Mouse (Mus musculus) heart, embryonic 10.5 days (tissue): ENCODE data around the gene Pitx2. TPM values are rescaled to one million over a fixed set of nuclear protein-coding genes. Genes with fewer than 3 reads are reported as not detected.
A peak's percentile ranks its signal among the peaks of the same experiment; 100 is the strongest.

Source experiments
- DNase-seq: peaks from one replicate; pipeline ENCODE4 v3.0.0-alpha.2; 2017; ENCODE audit warnings: low spot score
- H3K27ac ChIP-seq: fragments of 300-500 bp; sonication (generic); 2 replicates; pipeline ENCODE4 v1.5.1; 2016; ENCODE audit warnings: mild to moderate bottlenecking
- H3K27me3 ChIP-seq: fragments of 300-500 bp; sonication (generic); 2 replicates; pipeline ENCODE4 v1.6.1; 2016; ENCODE audit warnings: mild to moderate bottlenecking; ENCODE audit not compliant: poor library complexity, insufficient read depth, severe bottlenecking
- H3K36me3 ChIP-seq: fragments of 300-500 bp; sonication (generic); 2 replicates; pipeline ENCODE4 v1.6.1; 2016; ENCODE audit warnings: mild to moderate bottlenecking, moderate library complexity
- H3K4me1 ChIP-seq: fragments of 300-500 bp; sonication (generic); 2 replicates; pipeline ENCODE4 v1.6.1; 2016; ENCODE audit warnings: mild to moderate bottlenecking
- H3K4me3 ChIP-seq: fragments of 300-500 bp; sonication (generic); 2 replicates; pipeline ENCODE4 v1.5.1; 2016; ENCODE audit warnings: mild to moderate bottlenecking, moderate library complexity
- H3K9me3 ChIP-seq: fragments of 300-500 bp; sonication (generic); 2 replicates; pipeline ENCODE4 v1.6.1; 2016; ENCODE audit warnings: mild to moderate bottlenecking, moderate library complexity
- WGBS: fragments of 180-500 bp; shearing (Covaris S2); methylation state at CpG from one replicate; pipeline ENCODE4 v1.1.7; 2016; 5-methylcytosine and 5-hydroxymethylcytosine counted together
- polyA plus RNA-seq: library from polyadenylated mRNA; unstranded; fragments of >200 nt; fragmentation: Nextera tagmentation; extraction: Ambion mirVana; gene quantifications from 2 replicates; pipeline ENCODE4 v1.2.1, GENCODE M21; 2016

The Pitx2 gene
- polyA plus RNA-seq, 1 experiment from 2014 or later = 60.0 TPM

DNA sequence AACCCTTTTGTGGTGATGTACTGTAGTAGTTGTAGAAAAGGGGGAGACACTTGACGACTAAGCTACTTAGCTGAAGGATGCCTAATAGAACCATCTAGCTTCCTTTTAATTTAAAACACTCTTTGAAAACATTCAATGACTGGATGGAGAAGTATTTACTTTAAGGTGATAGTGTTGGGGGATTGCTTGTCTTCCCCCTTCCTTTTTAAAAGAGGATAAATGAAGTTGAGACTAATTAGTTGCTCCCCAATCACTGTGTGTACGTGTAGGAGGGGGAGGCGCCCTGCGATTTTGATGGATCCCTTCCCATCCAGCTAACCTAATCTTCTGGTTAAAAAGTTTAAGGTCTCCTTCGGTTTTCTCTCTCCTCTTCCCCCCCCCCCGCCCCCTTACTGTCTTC, 23.7 kb downstream of the Pitx2 start:
- DNase-seq = no peak
- Histone ChIP-seq H3K27me3 (peaks cover 90% of the 10 kb centered on the region), H3K36me3 (no peaks in the 10 kb centered on the region), H3K27ac (peak overlapping the region; percentile 77; the same call in 1 of the 2 replicates), H3K4me1 (peaks cover 34% of the 10 kb centered on the region), H3K9me3 (no peaks in the 10 kb centered on the region), H3K4me3 (peak overlapping the region; percentile 53; the same call in 1 of the 2 replicates)
- WGBS = 2% methylated on average over 6 of the region's 6 CpGs

GRCm38 (mm10) chr3:129223964-129224805, 24.5 kb downstream of the Pitx2 start:
- DNase-seq = no peak
- H3K4me1 ChIP-seq = peaks cover 30% of the 10 kb centered on the region
- under 1% methylated on average over 26 of the region's 26 CpGs for WGBS

DNA sequence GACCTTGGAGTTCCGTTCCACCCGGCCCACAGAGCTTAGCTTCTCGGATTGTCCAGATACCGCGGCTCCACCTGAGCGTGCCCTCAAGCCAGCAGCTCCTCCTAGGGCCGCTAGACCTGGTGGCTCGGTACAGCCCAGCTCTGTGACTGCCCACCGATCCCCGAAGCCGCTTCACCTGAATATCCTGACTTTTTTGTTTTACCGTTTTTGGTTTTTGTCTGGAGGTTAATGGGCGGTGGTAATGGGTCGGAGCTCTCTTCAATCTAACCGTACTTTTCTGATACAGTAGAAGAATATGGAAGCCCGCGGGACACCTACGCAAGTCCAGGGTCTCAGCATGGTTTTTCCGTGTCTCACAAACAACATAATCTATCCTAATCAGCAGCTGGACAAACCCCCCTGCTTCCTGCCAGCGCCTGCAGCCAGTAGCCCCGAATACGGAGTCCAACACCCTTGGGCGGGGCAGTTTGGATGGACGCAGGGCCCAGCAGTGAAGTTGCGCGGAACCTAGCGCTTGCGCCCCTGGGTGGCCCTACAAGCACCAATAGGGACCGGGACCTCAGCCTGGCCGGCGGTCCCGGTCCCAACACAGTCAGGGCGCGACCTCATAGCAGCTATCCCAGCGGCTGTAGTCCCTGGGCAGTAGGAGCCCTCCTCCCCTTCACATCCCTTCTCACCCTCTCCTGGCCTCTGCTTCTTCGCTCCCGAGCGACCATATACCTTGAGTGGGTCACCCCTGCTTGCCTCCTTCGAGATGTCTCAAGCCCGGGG, 25.3 kb downstream of the Pitx2 start:
- WGBS = under 1% methylated on average over 40 of the region's 40 CpGs
- Histone ChIP-seq H3K27me3 (peaks cover 80% of the 10 kb centered on the region), H3K36me3 (no peaks in the 10 kb centered on the region), H3K4me1 (peaks cover 30% of the 10 kb centered on the region), H3K4me3 (peak overlapping the region; percentile 53), H3K9me3 (no peaks in the 10 kb centered on the region), H3K27ac (peak overlapping the region; percentile 77)
- DNase-seq = no peak

More at GRCm38 (mm10) chr3:129223964-129224805, 24.5 kb downstream of the Pitx2 start:
- H3K27ac ChIP-seq = peak overlapping the region; percentile 77
- no peaks in the 10 kb centered on the region for H3K36me3 ChIP-seq
- no peaks in the 10 kb centered on the region for H3K9me3 ChIP-seq
- peaks cover 88% of the 10 kb centered on the region for H3K27me3 ChIP-seq
- peak overlapping the region; percentile 53 for H3K4me3 ChIP-seq

GRCm38 (mm10) chr3:129225577-129226289, 26.1 kb downstream of the Pitx2 start:
- 1% methylated on average over 13 of the region's 13 CpGs for WGBS
- peak; percentile 73 for DNase-seq
- peak overlapping the region; percentile 77 for H3K27ac ChIP-seq
- H3K4me3 ChIP-seq = peak overlapping the region; percentile 53
- H3K4me1 ChIP-seq = peaks cover 30% of the 10 kb centered on the region
- no peaks in the 10 kb centered on the region for H3K36me3 ChIP-seq
- H3K27me3 ChIP-seq = peaks cover 79% of the 10 kb centered on the region
- H3K9me3 ChIP-seq = no peaks in the 10 kb centered on the region

DNA sequence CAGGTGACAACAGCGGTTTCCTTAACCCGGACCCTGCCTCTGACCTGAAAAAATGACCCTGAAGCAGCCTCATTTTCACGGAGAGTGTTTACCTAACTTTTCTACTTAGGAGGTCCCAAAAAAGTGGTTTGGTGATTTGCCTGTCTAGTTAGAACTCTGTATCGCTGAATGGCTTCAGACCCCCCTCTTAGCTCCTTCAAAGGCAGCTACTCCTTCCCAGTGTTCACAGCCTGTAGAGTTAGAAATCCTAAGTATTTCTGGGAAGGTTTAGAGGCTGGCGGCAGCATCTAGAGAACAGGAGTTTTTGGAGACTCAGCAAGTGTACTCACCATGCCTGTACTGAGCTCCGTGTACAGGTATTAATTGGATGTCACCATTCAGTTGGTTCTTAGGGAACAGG, 27.0 kb downstream of the Pitx2 start:
- H3K4me3 ChIP-seq = peak overlapping the region; percentile 43

DNA sequence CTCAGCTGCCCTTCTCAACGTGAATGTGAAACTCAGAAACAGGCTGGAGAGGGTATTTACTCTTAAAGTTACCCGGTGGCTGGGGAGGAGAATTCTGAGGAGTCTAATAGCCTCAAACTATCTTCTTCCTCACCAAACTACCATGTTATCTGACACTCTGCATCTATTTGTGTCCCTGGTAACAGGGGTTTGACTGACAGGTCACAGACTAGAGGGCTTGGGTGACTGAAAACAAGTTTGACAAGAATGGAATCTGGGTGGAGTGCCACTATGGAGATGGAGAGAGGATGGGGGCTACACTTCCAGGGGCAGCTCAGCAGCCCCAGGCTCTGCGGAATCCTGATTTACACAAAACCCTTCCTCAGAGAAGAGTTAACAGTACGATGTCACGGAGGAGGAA, 27.7 kb downstream of the Pitx2 start:
- 4% methylated on average over 5 of the region's 5 CpGs for WGBS
- Histone ChIP-seq H3K36me3 (no peaks in the 10 kb centered on the region), H3K27ac (0 out of 2 replicates have a peak overlapping the region, but pooled peaks have one; percentile 10), H3K4me1 (peaks cover 30% of the 10 kb centered on the region), H3K27me3 (peaks cover 64% of the 10 kb centered on the region), H3K9me3 (no peaks in the 10 kb centered on the region), H3K4me3 (peak overlapping the region; percentile 43)
- DNase-seq = peak; percentile 69

More for the DNA sequence above, 27.0 kb downstream of the Pitx2 start:
- Histone ChIP-seq H3K4me1 (peaks cover 30% of the 10 kb centered on the region), H3K27ac (0 out of 2 replicates have a peak overlapping the region, but pooled peaks have one; percentile 10), H3K27me3 (peaks cover 70% of the 10 kb centered on the region), H3K36me3 (no peaks in the 10 kb centered on the region), H3K9me3 (no peaks in the 10 kb centered on the region)
- peak; percentile 51 for DNase-seq
- WGBS = under 1% methylated on average over 6 of the region's 6 CpGs

- Histone ChIP-seq H3K27ac (no peak overlapping the region), H3K9me3 (no peaks in the 10 kb centered on the region), H3K4me1 (no peaks in the 10 kb centered on the region), H3K4me3 (no peak overlapping the region), H3K27me3 (no peaks in the 10 kb centered on the region), H3K36me3 (no peaks in the 10 kb centered on the region)
- 75% methylated on average over 1 of the region's 1 CpGs for WGBS
- no peak for DNase-seq
These were observed 38.3 kb downstream of the Pitx2 start for GRCm38 (mm10) chr3:129238010-129238409.

DNA sequence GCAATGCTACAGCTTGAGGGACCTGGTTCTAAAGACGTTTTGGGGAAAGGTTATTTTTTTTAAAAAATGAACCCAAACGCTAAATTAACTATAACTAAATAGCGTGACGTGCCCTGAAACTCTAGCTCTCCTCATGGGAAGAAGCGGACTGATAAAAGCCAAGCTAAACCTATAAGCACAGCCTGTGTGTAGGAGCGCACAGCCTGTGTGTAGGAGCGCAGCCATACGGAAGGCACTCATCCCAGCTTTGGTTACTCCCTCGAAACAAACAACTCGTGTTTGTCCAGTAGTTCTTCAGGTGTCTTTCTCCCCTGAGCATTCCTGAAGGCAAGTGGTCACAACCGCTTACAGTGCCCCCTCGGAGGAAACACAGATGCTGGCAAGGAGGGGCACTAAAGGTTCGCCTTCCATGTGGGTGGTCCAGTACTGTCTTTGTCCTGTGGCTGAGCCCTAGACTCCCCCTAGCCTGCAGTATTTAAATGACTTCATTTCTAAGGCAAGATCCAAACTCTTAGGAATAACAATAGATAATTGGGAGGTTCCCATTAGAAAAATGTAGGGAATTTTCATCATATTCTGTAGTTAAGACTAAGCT, 39.1 kb downstream of the Pitx2 start:
- DNase-seq = no peak
- 39% methylated on average over 13 of the region's 13 CpGs for WGBS
- H3K4me3 ChIP-seq = 0 out of 2 replicates have a peak overlapping the region, but pooled peaks have one; percentile 18
- H3K4me1 ChIP-seq = no peaks in the 10 kb centered on the region
- H3K9me3 ChIP-seq = no peaks in the 10 kb centered on the region
- no peaks in the 10 kb centered on the region for H3K36me3 ChIP-seq
- no peaks in the 10 kb centered on the region for H3K27me3 ChIP-seq
- no peak overlapping the region for H3K27ac ChIP-seq

DNA sequence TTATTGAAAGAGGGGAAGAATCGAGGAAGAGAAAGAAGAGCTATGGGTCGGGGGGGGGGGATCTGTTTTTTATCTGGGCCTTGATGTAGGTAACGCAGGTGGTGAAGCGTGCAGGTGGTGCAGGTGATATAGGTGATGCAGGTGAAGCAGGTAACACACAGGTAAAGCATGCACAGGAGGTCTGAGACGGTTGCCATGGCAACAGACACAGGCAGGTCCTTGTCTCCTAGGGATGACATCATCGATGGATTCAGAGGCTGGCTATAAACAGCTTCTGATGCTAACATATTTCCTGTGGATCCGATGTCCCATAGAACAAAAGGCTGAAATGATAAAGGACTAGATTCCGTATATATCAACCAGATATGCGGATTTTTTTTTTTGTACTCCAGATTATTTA, 51.3 kb downstream of the Pitx2 start:
- Histone ChIP-seq H3K4me1 (no peaks in the 10 kb centered on the region), H3K27me3 (no peaks in the 10 kb centered on the region), H3K36me3 (no peaks in the 10 kb centered on the region), H3K4me3 (no peak overlapping the region), H3K9me3 (no peaks in the 10 kb centered on the region), H3K27ac (no peak overlapping the region)
- 79% methylated on average over 9 of the region's 9 CpGs for WGBS
- no peak for DNase-seq

GRCm38 (mm10) chr3:129254246-129254645, 54.6 kb downstream of the Pitx2 start:
- Histone ChIP-seq H3K27ac (no peak overlapping the region), H3K27me3 (no peaks in the 10 kb centered on the region), H3K4me3 (no peak overlapping the region), H3K36me3 (no peaks in the 10 kb centered on the region), H3K9me3 (no peaks in the 10 kb centered on the region), H3K4me1 (no peaks in the 10 kb centered on the region)
- DNase-seq = no peak
- 44% methylated on average over 10 of the region's 10 CpGs for WGBS

DNA sequence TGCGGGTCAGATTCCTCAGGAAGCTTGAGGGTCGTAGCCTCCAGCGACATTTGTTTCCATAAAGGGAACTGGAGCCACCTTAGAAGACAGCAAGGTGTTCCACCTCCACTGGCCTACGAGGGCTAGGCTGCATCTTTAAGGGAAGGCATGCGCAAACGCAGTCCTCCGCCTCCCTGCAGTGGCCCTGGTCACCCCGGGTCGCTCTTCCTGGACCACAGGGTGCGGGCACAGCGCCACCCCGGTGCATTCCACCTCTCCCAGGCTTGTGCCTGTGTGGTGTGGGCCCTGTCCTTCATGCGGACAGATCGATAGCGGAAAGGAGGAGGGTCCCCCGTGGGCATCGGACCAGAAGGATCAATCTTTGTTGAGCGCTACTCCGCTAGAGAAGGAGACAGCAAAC, 56.6 kb downstream of the Pitx2 start:
- Histone ChIP-seq H3K36me3 (no peaks in the 10 kb centered on the region), H3K9me3 (no peaks in the 10 kb centered on the region), H3K27ac (peak overlapping the region; percentile 69), H3K4me1 (no peaks in the 10 kb centered on the region), H3K4me3 (peak overlapping the region; percentile 45), H3K27me3 (no peaks in the 10 kb centered on the region)
- WGBS = 52% methylated on average over 19 of the region's 19 CpGs
- DNase-seq = no peak

- H3K27ac ChIP-seq = peak overlapping the region; percentile 69
These were observed 57.1 kb downstream of the Pitx2 start for GRCm38 (mm10) chr3:129256766-129257165.

More at GRCm38 (mm10) chr3:129256766-129257165, 57.1 kb downstream of the Pitx2 start:
- Histone ChIP-seq H3K4me1 (no peaks in the 10 kb centered on the region), H3K9me3 (no peaks in the 10 kb centered on the region), H3K4me3 (peak overlapping the region; percentile 45), H3K36me3 (no peaks in the 10 kb centered on the region), H3K27me3 (no peaks in the 10 kb centered on the region)
- WGBS = 56% methylated on average over 8 of the region's 8 CpGs
- DNase-seq = no peak
